Mouse (Mus musculus) embryonic fibroblast, embryonic 13.5 days (primary cell): Measurements from ENCODE around the gene Rpl7a.

Source experiments
- CTCF ChIP-seq: IDR thresholded peaks from 2 replicates; pipeline ENCODE4 v1.5.1; 2011; ENCODE audit warnings: mild to moderate bottlenecking, control low read depth, low read length, moderate library complexity, borderline replicate concordance; ENCODE audit not compliant: insufficient read depth
- POLR2A ChIP-seq: IDR thresholded peaks from 2 replicates; pipeline ENCODE4 v1.6.1; 2011; ENCODE audit warnings: low read depth, mild to moderate bottlenecking, control low read depth, low read length, moderate library complexity

GRCm38 (mm10) chr2:26903311-26903710 lies 7.3 kb upstream of the Rpl7a start:
- TF ChIP-seq POLR2A (no peak), CTCF (no peak)
